Mouse (Mus musculus) liver, embryonic 12.5 days (tissue): ENCODE measurements around the gene Grcc10. TPM values are rescaled to one million over a fixed set of nuclear protein-coding genes. Genes with fewer than 3 reads are reported as not detected.

Experiments
- ATAC-seq: fragments of 200-750 bp; cut with Nextera tagmentation; 2 replicates; pipeline ENCODE4 v1.8.0; 2017; ENCODE audit warnings: moderate number of reproducible peaks, mild to moderate bottlenecking, moderate library complexity
- H3K27ac ChIP-seq: fragments of 300-500 bp; sonication (generic); 2 replicates; pipeline ENCODE4 v1.5.1; 2016; ENCODE audit warnings: mild to moderate bottlenecking
- H3K27me3 ChIP-seq: fragments of 300-500 bp; sonication (generic); replicated peaks from 2 replicates; pipeline ENCODE4 v1.6.1; 2016; ENCODE audit warnings: mild to moderate bottlenecking, moderate library complexity
- H3K36me3 ChIP-seq: fragments of 300-500 bp; sonication (generic); 2 replicates; pipeline ENCODE4 v1.6.1; 2016; ENCODE audit warnings: mild to moderate bottlenecking, moderate library complexity
- H3K4me1 ChIP-seq: fragments of 300-500 bp; sonication (generic); 2 replicates; pipeline ENCODE4 v1.6.1; 2016
- H3K4me2 ChIP-seq: fragments of 300-500 bp; sonication (generic); 2 replicates; pipeline ENCODE4 v1.6.1; 2016; ENCODE audit warnings: mild to moderate bottlenecking, moderate library complexity
- H3K4me3 ChIP-seq: fragments of 300-500 bp; sonication (generic); 2 replicates; pipeline ENCODE4 v1.5.1; 2016; ENCODE audit warnings: mild to moderate bottlenecking, moderate library complexity
- H3K9ac ChIP-seq: fragments of 300-500 bp; sonication (generic); 2 replicates; pipeline ENCODE4 v1.6.1; 2016; ENCODE audit warnings: mild to moderate bottlenecking, moderate library complexity
- H3K9me3 ChIP-seq: fragments of 300-500 bp; sonication (generic); replicated peaks from 2 replicates; pipeline ENCODE4 v1.6.1; 2016; ENCODE audit warnings: mild to moderate bottlenecking, moderate library complexity
- WGBS: fragments of 180-500 bp; shearing (Covaris S2); methylation state at CpG from one replicate; pipeline ENCODE4 v1.1.7; 2016; ENCODE audit not compliant: insufficient replicate concordance; 5-methylcytosine and 5-hydroxymethylcytosine counted together
- polyA plus RNA-seq: library from polyadenylated mRNA; unstranded; fragments of >200 nt; fragmentation: Nextera tagmentation; extraction: Ambion mirVana; gene quantifications from 2 replicates; pipeline ENCODE4 v1.2.1, GENCODE M21; 2016

The Grcc10 gene
- polyA plus RNA-seq, 1 experiment from 2014 or later: 109 TPM

DNA sequence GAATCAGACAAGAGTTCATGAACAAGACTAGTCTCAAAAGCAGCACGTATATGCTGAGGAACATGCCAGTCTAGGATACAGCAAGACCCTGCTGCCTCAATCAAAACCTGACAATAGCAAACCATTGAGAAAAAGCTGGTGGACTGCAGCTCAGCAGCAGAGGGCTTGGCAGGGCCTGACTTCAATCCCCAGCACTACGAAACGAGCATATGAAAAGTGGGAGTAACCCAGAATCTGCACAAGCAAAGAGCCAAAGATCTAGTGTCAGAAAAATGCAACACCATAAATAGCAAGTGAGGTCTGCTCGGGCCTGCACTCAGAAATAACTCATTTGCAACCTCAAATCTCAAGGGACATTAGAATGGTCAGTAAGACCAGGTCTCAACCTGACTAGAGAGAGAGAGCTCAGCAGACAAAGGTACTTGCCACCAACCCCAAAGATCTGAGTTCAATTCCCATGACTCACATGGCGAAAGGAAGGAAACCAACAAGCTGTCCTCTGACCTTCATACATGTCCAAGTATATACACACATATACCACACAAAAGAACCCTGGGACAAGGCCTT is 35.0 kb downstream of the Grcc10 start:
- Histone ChIP-seq H3K4me1 (peaks cover 34% of the 10 kb centered on the region), H3K27ac (no peak overlapping the region), H3K4me3 (no peak overlapping the region), H3K27me3 (no peaks in the 10 kb centered on the region), H3K9me3 (no peaks in the 10 kb centered on the region), H3K9ac (no peak overlapping the region), H3K36me3 (peaks cover 93% of the 10 kb centered on the region), H3K4me2 (no peak overlapping the region)
- 81% methylated on average over 5 of the region's 5 CpGs for whole genome bisulfite sequencing
- ATAC-seq: no peak

DNA sequence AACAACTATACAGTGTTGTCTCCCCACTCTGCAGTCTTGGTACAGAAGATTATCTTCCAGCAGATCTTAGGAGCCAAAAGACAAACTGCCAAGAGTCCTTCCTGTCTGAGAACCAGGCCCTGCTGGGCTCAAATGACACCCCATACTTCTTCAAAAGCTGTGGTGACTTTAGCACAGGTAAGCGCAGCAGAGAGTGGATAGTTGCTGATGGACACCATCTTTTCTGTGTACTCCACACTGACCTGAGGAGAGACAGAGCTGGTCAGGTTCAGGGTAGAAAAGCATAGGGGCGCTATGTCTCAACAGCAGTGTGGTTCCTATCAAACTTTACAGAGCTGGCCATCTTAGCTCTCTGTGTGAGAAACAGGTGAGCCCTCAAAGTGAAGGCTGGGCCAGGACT is 36.8 kb downstream of the Grcc10 start:
- Histone ChIP-seq H3K36me3 (peaks cover 99% of the 10 kb centered on the region), H3K27ac (no peak overlapping the region), H3K27me3 (no peaks in the 10 kb centered on the region), H3K4me3 (no peak overlapping the region), H3K9me3 (no peaks in the 10 kb centered on the region), H3K4me2 (no peak overlapping the region), H3K4me1 (peaks cover 25% of the 10 kb centered on the region), H3K9ac (no peak overlapping the region)
- no peak for ATAC-seq
- 83% methylated on average over 2 of the region's 2 CpGs for WGBS

GRCm38 (mm10) chr6:124703789-124704188 is 37.4 kb downstream of the Grcc10 start:
- H3K4me1 ChIP-seq: peaks cover 19% of the 10 kb centered on the region
- 50% methylated on average over 7 of the region's 7 CpGs for WGBS
- no peak overlapping the region for H3K9ac ChIP-seq
- 0 out of 2 replicates have a peak overlapping the region, but pooled peaks have one; percentile 45 for H3K27ac ChIP-seq
- H3K9me3 ChIP-seq: no peaks in the 10 kb centered on the region
- H3K4me2 ChIP-seq: no peak overlapping the region
- H3K27me3 ChIP-seq: no peaks in the 10 kb centered on the region
- peaks cover 100% of the 10 kb centered on the region for H3K36me3 ChIP-seq
- no peak for ATAC-seq
- H3K4me3 ChIP-seq: no peak overlapping the region

DNA sequence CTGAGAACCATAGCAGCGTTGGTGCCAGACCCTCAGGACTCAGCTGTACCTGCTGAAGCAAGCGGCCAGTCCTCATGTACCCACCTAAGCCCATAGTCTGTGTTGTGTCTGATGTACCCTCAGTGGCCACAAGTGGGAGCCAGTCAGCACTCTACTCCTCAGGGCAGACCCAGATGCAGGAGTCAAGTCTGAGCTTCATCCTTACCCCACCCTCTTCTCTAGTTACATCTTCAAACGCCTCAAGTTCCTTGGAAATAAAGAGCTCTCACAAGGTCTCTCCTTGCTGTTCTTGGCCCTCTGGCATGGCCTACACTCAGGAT is 38.4 kb downstream of the Grcc10 start:
- WGBS: 53% methylated on average over 3 of the region's 3 CpGs
- Histone ChIP-seq H3K4me2 (no peak overlapping the region), H3K4me1 (peaks cover 14% of the 10 kb centered on the region), H3K27ac (no peak overlapping the region), H3K36me3 (peaks cover 100% of the 10 kb centered on the region), H3K9ac (no peak overlapping the region), H3K27me3 (no peaks in the 10 kb centered on the region), H3K4me3 (no peak overlapping the region), H3K9me3 (no peaks in the 10 kb centered on the region)
- ATAC-seq: peak; percentile 61

GRCm38 (mm10) chr6:124702102-124702783 is 38.9 kb downstream of the Grcc10 start:
- H3K27ac ChIP-seq: no peak overlapping the region
- H3K9me3 ChIP-seq: no peaks in the 10 kb centered on the region
- H3K4me1 ChIP-seq: peaks cover 9% of the 10 kb centered on the region
- H3K36me3 ChIP-seq: peaks cover 97% of the 10 kb centered on the region
- no peak overlapping the region for H3K4me2 ChIP-seq
- no peak; the same call in 1 of the 2 replicates for ATAC-seq
- 84% methylated on average over 17 of the region's 17 CpGs for WGBS
- H3K9ac ChIP-seq: no peak overlapping the region
- H3K27me3 ChIP-seq: no peaks in the 10 kb centered on the region
- no peak overlapping the region for H3K4me3 ChIP-seq

GRCm38 (mm10) chr6:124701338-124701737 is 39.8 kb downstream of the Grcc10 start:
- peaks cover 8% of the 10 kb centered on the region for H3K4me1 ChIP-seq
- H3K4me2 ChIP-seq: no peak overlapping the region
- no peaks in the 10 kb centered on the region for H3K27me3 ChIP-seq
- WGBS: 79% methylated on average over 8 of the region's 8 CpGs
- no peak for ATAC-seq
- no peak overlapping the region for H3K4me3 ChIP-seq
- no peaks in the 10 kb centered on the region for H3K9me3 ChIP-seq
- no peak overlapping the region for H3K27ac ChIP-seq
- H3K36me3 ChIP-seq: peaks cover 88% of the 10 kb centered on the region
- H3K9ac ChIP-seq: no peak overlapping the region

- no peak overlapping the region; the same call in 1 of the 2 replicates for H3K27ac ChIP-seq
- H3K27me3 ChIP-seq: no peaks in the 10 kb centered on the region
- no peak overlapping the region for H3K4me3 ChIP-seq
- no peak overlapping the region for H3K9ac ChIP-seq
- H3K4me2 ChIP-seq: no peak overlapping the region
- no peaks in the 10 kb centered on the region for H3K9me3 ChIP-seq
- ATAC-seq: 0 out of 2 replicates have a peak, but pooled peaks have one; percentile 5
- peaks cover 85% of the 10 kb centered on the region for H3K36me3 ChIP-seq
- WGBS: 73% methylated on average over 11 of the region's 11 CpGs
- peaks cover 8% of the 10 kb centered on the region for H3K4me1 ChIP-seq
These were observed 41.1 kb downstream of the Grcc10 start for GRCm38 (mm10) chr6:124699962-124700610.

DNA sequence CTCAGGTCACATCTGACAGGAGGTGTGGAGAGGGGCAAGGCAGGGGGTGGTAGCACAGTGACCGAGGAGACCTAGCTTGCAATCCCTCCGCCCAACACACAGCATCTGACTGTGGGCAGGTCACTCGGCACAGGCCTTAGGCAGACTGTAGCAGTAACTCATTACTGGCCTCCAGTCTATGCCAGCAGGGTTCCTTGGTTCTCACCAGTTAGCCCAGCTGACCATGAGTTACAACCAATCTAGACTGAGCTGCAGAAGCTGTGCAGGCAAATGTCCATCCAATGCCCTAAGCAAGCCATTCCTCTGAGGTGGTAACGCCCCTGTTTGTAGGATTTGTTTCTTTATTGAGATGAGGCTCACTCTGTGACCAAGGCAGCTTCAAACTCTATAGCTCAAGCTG is 41.8 kb downstream of the Grcc10 start:
- Histone ChIP-seq H3K9me3 (no peaks in the 10 kb centered on the region), H3K36me3 (peaks cover 83% of the 10 kb centered on the region), H3K27me3 (no peaks in the 10 kb centered on the region), H3K9ac (no peak overlapping the region), H3K4me3 (no peak overlapping the region), H3K4me1 (peaks cover 13% of the 10 kb centered on the region), H3K27ac (no peak overlapping the region; the same call in 1 of the 2 replicates), H3K4me2 (no peak overlapping the region)
- no peak for ATAC-seq
- WGBS: 76% methylated on average over 4 of the region's 4 CpGs

GRCm38 (mm10) chr6:124698751-124699150 is 42.4 kb downstream of the Grcc10 start:
- WGBS: 85% methylated on average over 6 of the region's 6 CpGs
- Histone ChIP-seq H3K4me1 (peaks cover 19% of the 10 kb centered on the region), H3K4me2 (no peak overlapping the region), H3K27me3 (no peaks in the 10 kb centered on the region), H3K9ac (no peak overlapping the region), H3K36me3 (peaks cover 78% of the 10 kb centered on the region), H3K4me3 (no peak overlapping the region), H3K27ac (no peak overlapping the region), H3K9me3 (no peaks in the 10 kb centered on the region)
- no peak for ATAC-seq

- Histone ChIP-seq H3K9ac (no peak overlapping the region), H3K9me3 (no peaks in the 10 kb centered on the region), H3K36me3 (peaks cover 62% of the 10 kb centered on the region), H3K4me1 (peaks cover 37% of the 10 kb centered on the region), H3K27me3 (no peaks in the 10 kb centered on the region), H3K27ac (no peak overlapping the region), H3K4me2 (no peak overlapping the region), H3K4me3 (no peak overlapping the region)
- 80% methylated on average over 7 of the region's 7 CpGs for WGBS
- ATAC-seq: no peak
These were observed 44.6 kb downstream of the Grcc10 start for GRCm38 (mm10) chr6:124696441-124697150.

- H3K36me3 ChIP-seq: peaks cover 40% of the 10 kb centered on the region
- no peak for ATAC-seq
- no peaks in the 10 kb centered on the region for H3K9me3 ChIP-seq
- 81% methylated on average over 15 of the region's 15 CpGs for WGBS
- H3K27ac ChIP-seq: no peak overlapping the region
- peaks cover 33% of the 10 kb centered on the region for H3K4me1 ChIP-seq
- no peak overlapping the region for H3K9ac ChIP-seq
- H3K27me3 ChIP-seq: no peaks in the 10 kb centered on the region
- H3K4me3 ChIP-seq: no peak overlapping the region
- no peak overlapping the region for H3K4me2 ChIP-seq
These were observed 46.8 kb downstream of the Grcc10 start for GRCm38 (mm10) chr6:124694166-124694955.
